9 mouse cellular contexts compared by ENCODE assay signal in genomic region chr2:33165229-33165628, GRCm38 (mm10). TPM values are rescaled to one million over a fixed set of nuclear protein-coding genes. Genes with fewer than 3 reads are reported as not detected.
A peak's percentile ranks its signal among the peaks of the same experiment; 100 is the strongest.
DNase-seq lines count a peak whose midpoint lies in the region; ATAC-seq and TF ChIP-seq lines count a peak whose summit lies in the region.
"Had no signal": no experiment of that assay in that cellular context is flagged by ENCODE, and none has a peak within 500 bp of the region (broad histone marks: within the 10 kb centered on the region; RNA-seq: fewer than 3 reads in every experiment).

No protein-coding gene starts in this region.

- no peak for TF ChIP-seq CTCF in lung, adult 2 months (IDR thresholded peaks at IDR 0.05; ENCODE audit: insufficient read depth, low read length)

- no peak for ATAC-seq in lung, embryonic 15.5 days (ENCODE audit: borderline replicate concordance, extremely low read depth, low FRiP score, low TSS enrichment)
- ATAC-seq in heart, embryonic 15.5 days (replicated peaks; ENCODE audit: insufficient number of reproducible peaks, insufficient read depth, low FRiP score, low read depth) = no peak
- ATAC-seq in neural tube, embryonic 13.5 days (ENCODE audit: low read depth) = no peak

- no peaks in the 10 kb centered on the region for H3K27me3 ChIP-seq in lung, embryonic 15.5 days
- H3K27me3 ChIP-seq in heart, embryonic 15.5 days = no peaks in the 10 kb centered on the region
- H3K27me3 ChIP-seq in neural tube, embryonic 13.5 days = no peaks in the 10 kb centered on the region

- TF ChIP-seq POLR2A in lung, adult 2 months (IDR thresholded peaks at IDR 0.05; ENCODE audit: borderline replicate concordance, extremely low read depth, low read depth, low read length) = no peak

- H3K9ac ChIP-seq in lung, embryonic 15.5 days = no peak overlapping the region
- no peak overlapping the region for H3K9ac ChIP-seq in heart, embryonic 15.5 days
- H3K9ac ChIP-seq in neural tube, embryonic 13.5 days = no peak overlapping the region

- H3K27ac ChIP-seq in lung, embryonic 15.5 days = peak overlapping the region; percentile 75
- H3K27ac ChIP-seq in heart, embryonic 15.5 days = peak overlapping the region; percentile 63
- peak overlapping the region; percentile 59; the same call in 1 of the 2 replicates for H3K27ac ChIP-seq in neural tube, embryonic 13.5 days (replicated peaks)

- H3K36me3 ChIP-seq in lung, embryonic 15.5 days = no peaks in the 10 kb centered on the region
- H3K36me3 ChIP-seq in heart, embryonic 15.5 days = no peaks in the 10 kb centered on the region
- peaks cover 58% of the 10 kb centered on the region for H3K36me3 ChIP-seq in neural tube, embryonic 13.5 days

- 42% methylated on average over 4 of the region's 4 CpGs for WGBS in lung, embryonic 15.5 days
- whole genome bisulfite sequencing in lung, adult 2 months = 52% methylated on average over 4 of the region's 4 CpGs
- WGBS in heart, embryonic 15.5 days = 62% methylated on average over 4 of the region's 4 CpGs
- 82% methylated on average over 4 of the region's 4 CpGs for WGBS in neural tube, embryonic 13.5 days

- H3K4me2 ChIP-seq in lung, embryonic 15.5 days = no peak overlapping the region
- H3K4me2 ChIP-seq in heart, embryonic 15.5 days = no peak overlapping the region
- no peak overlapping the region for H3K4me2 ChIP-seq in neural tube, embryonic 13.5 days

- no peaks in the 10 kb centered on the region for H3K9me3 ChIP-seq in lung, embryonic 15.5 days
- no peaks in the 10 kb centered on the region for H3K9me3 ChIP-seq in heart, embryonic 15.5 days (replicated peaks)
- H3K9me3 ChIP-seq in neural tube, embryonic 13.5 days = no peaks in the 10 kb centered on the region

- no peak overlapping the region for H3K4me3 ChIP-seq in lung, embryonic 15.5 days
- H3K4me3 ChIP-seq in lung, adult 2 months (replicated peaks; ENCODE audit: extremely low read depth, low read depth, low read length) = no peak overlapping the region
- no peak overlapping the region for H3K4me3 ChIP-seq in heart, embryonic 15.5 days
- no peak overlapping the region for H3K4me3 ChIP-seq in neural tube, embryonic 13.5 days

- peaks cover 29% of the 10 kb centered on the region for H3K4me1 ChIP-seq in lung, embryonic 15.5 days
- H3K4me1 ChIP-seq in lung, adult 2 months (ENCODE audit: control insufficient read depth, insufficient read depth, low read length) = peaks cover 6% of the 10 kb centered on the region
- peaks cover 33% of the 10 kb centered on the region for H3K4me1 ChIP-seq in heart, embryonic 15.5 days (replicated peaks)
- H3K4me1 ChIP-seq in neural tube, embryonic 13.5 days (replicated peaks) = peaks cover 18% of the 10 kb centered on the region

- no peak for DNase-seq in lung, adult 2 months
- DNase-seq in kidney, adult 9 months = peak; percentile 75
- no peak for DNase-seq in cerebellum, postnatal 25 days
- no peak for DNase-seq in natural killer cell, adult 2 months (ENCODE audit: low spot score in 2 of 2)
- no peak for DNase-seq in adrenal gland, postnatal 36 days
- DNase-seq: adrenal gland, adult 2 months had no signal

RNA-seq across cellular contexts. Expression of gene Garnl3, which starts 33.8 kb away (rescaled TPM):
- polyA plus RNA-seq in lung, embryonic 15.5 days (2015; fragmentation: Nextera tagmentation; extraction: Ambion mirVana) = 10.3 and 10.4 TPM in 2 replicates
- polyA plus RNA-seq in lung, adult 2 months (2012; rRNA removed) = 12.0 and 17.2 TPM in 2 replicates
- 6.9 and 11.4 TPM in 2 replicates for polyA plus RNA-seq in heart, embryonic 15.5 days (2015; fragmentation: Nextera tagmentation; extraction: Ambion mirVana)
- 27.6 and 33.4 TPM in 2 replicates for polyA plus RNA-seq in neural tube, embryonic 13.5 days (2015; fragmentation: Nextera tagmentation; extraction: Ambion mirVana)
- 10 to 100 TPM; 11.6 to 15.3 TPM for total RNA-seq in adrenal gland, postnatal 36 days (2021)

RNA-seq across cellular contexts. Expression of gene Angptl2, which starts 50.6 kb away (rescaled TPM):
- polyA plus RNA-seq in lung, embryonic 15.5 days (2015; fragmentation: Nextera tagmentation; extraction: Ambion mirVana) = 32.2 and 34.1 TPM in 2 replicates
- polyA plus RNA-seq in lung, adult 2 months (2012; rRNA removed) = 76.0 and 98.5 TPM in 2 replicates
- polyA plus RNA-seq in heart, embryonic 15.5 days (2015; fragmentation: Nextera tagmentation; extraction: Ambion mirVana) = 59.1 and 77.0 TPM in 2 replicates
- 18.2 and 18.9 TPM in 2 replicates for polyA plus RNA-seq in neural tube, embryonic 13.5 days (2015; fragmentation: Nextera tagmentation; extraction: Ambion mirVana)
- total RNA-seq in adrenal gland, postnatal 36 days (2021) = 10 to 100 TPM; 31.0 to 31.6 TPM
